Mouse (Mus musculus) G1E-ER4 (cell line): Measurements from ENCODE around the gene Mef2d. TPM values are rescaled to one million over a fixed set of nuclear protein-coding genes. Genes with fewer than 3 reads are reported as not detected.

Source experiments
- GATA1 ChIP-seq: IDR thresholded peaks from one replicate; pipeline ENCODE4 v1.8.0; 2012; ENCODE audit warnings: low read length, inconsistent platforms
- polyA plus RNA-seq: library from polyadenylated mRNA; stranded (reverse); fragments of >175 nt; gene quantifications from 2 replicates; pipeline ENCODE4 v1.2.3, GENCODE M21; 2012

The Mef2d gene
- polyA plus RNA-seq, 1 experiment = 168 TPM

- no peak for TF ChIP-seq GATA1
Observed at GRCm38 (mm10) chr3:88191146-88191545, 49.0 kb downstream of the Mef2d start.

- no peak for TF ChIP-seq GATA1
Observed at GRCm38 (mm10) chr3:88191820-88192616, 49.8 kb downstream of the Mef2d start.

GRCm38 (mm10) chr3:88197741-88198504 lies 55.8 kb downstream of the Mef2d start:
- TF ChIP-seq GATA1 = no peak

GRCm38 (mm10) chr3:88198505-88199020 lies 56.4 kb downstream of the Mef2d start:
- no peak for TF ChIP-seq GATA1

- no peak for TF ChIP-seq GATA1
Observed at GRCm38 (mm10) chr3:88199541-88200110, 57.5 kb downstream of the Mef2d start.

GRCm38 (mm10) chr3:88200161-88200971 lies 58.2 kb downstream of the Mef2d start:
- no peak for TF ChIP-seq GATA1

GRCm38 (mm10) chr3:88200972-88201330 lies 58.8 kb downstream of the Mef2d start:
- TF ChIP-seq GATA1 = no peak

- no peak for TF ChIP-seq GATA1
Observed at GRCm38 (mm10) chr3:88201640-88202039, 59.5 kb downstream of the Mef2d start.

- TF ChIP-seq GATA1 = no peak
Observed at GRCm38 (mm10) chr3:88202986-88203385, 60.8 kb downstream of the Mef2d start.

- TF ChIP-seq GATA1 = no peak
Observed at GRCm38 (mm10) chr3:88203456-88203855, 61.3 kb downstream of the Mef2d start.

GRCm38 (mm10) chr3:88203999-88204700 lies 62.0 kb downstream of the Mef2d start:
- TF ChIP-seq GATA1 = no peak

- no peak for TF ChIP-seq GATA1
Observed at GRCm38 (mm10) chr3:88204751-88205150, 62.6 kb downstream of the Mef2d start.

GRCm38 (mm10) chr3:88205176-88205562 lies 63.0 kb downstream of the Mef2d start:
- TF ChIP-seq GATA1 = no peak

GRCm38 (mm10) chr3:88205563-88206491 lies 63.7 kb downstream of the Mef2d start:
- no peak for TF ChIP-seq GATA1
